Mouse (Mus musculus) CH12.LX (cell line): Measurements from ENCODE around the gene Kncn. TPM values are rescaled to one million over a fixed set of nuclear protein-coding genes. Genes with fewer than 3 reads are reported as not detected.
A peak's percentile ranks its signal among the peaks of the same experiment; 100 is the strongest.

Source experiments
- DNase-seq: peaks from one replicate; pipeline ENCODE4 v3.0.0-alpha.2; 2013; ENCODE audit errors: extremely low read depth
- H3K27ac ChIP-seq: 2 replicates; pipeline ENCODE4 v1.5.1; 2012; ENCODE audit warnings: low read depth, mild to moderate bottlenecking, control low read depth, moderate library complexity; ENCODE audit not compliant: insufficient read depth
- H3K27me3 ChIP-seq: replicated peaks from 2 replicates; pipeline ENCODE3; 2012; ENCODE audit warnings: inconsistent platforms
- H3K36me3 ChIP-seq, 2 experiments: replicated peaks in 1 of 2; 2 replicates each; pipeline versions ENCODE3 to v1.6.1; 2012; ENCODE audit warnings: inconsistent platforms in 1 of 2, low read length in 1 of 2, mild to moderate bottlenecking in 1 of 2, mixed read lengths in 1 of 2, moderate library complexity in 1 of 2; ENCODE audit not compliant: control insufficient read depth in 1 of 2, insufficient read depth in 1 of 2
- H3K4me1 ChIP-seq, 2 experiments: 2 replicates each; pipeline ENCODE4 v1.6.1; 2012; ENCODE audit warnings: inconsistent platforms in 1 of 2, moderate library complexity in 1 of 2; ENCODE audit not compliant: insufficient read depth in 2 of 2, control insufficient read depth in 1 of 2
- H3K4me2 ChIP-seq: 2 replicates; pipeline ENCODE4 v1.6.1; 2012; ENCODE audit warnings: low read depth, mild to moderate bottlenecking, control low read depth; ENCODE audit not compliant: poor library complexity, insufficient read depth, severe bottlenecking
- H3K4me3 ChIP-seq, 3 experiments: fragments of 150-350 bp in 1 of 3; sonication (generic) in 1 of 3; replicated peaks in 1 of 3; 2 replicates each; pipeline versions ENCODE3 to v1.5.1; 2011 to 2012; ENCODE audit warnings: low read depth in 2 of 3, low read length in 2 of 3, mild to moderate bottlenecking in 2 of 3, moderate library complexity in 2 of 3, control low read depth in 1 of 3, improper control_type of control experiment in 1 of 3, inconsistent platforms in 1 of 3, mixed read lengths in 1 of 3; ENCODE audit not compliant: poor library complexity in 1 of 3
- H3K79me2 ChIP-seq: replicated peaks from 2 replicates; pipeline ENCODE4 v1.6.1; 2012; ENCODE audit warnings: mild to moderate bottlenecking, moderate library complexity; ENCODE audit not compliant: control insufficient read depth, poor library complexity, insufficient read depth, severe bottlenecking; ENCODE audit errors: extremely low read depth
- H3K9ac ChIP-seq: 2 replicates; pipeline ENCODE4 v1.6.1; 2012; ENCODE audit warnings: low read depth, mild to moderate bottlenecking, control low read depth, moderate library complexity; ENCODE audit not compliant: insufficient read depth
- H3K9me3 ChIP-seq: replicated peaks from 2 replicates; pipeline ENCODE3; 2012; ENCODE audit warnings: low read length, inconsistent platforms, mixed read lengths
- CHD2 ChIP-seq: IDR thresholded peaks from 2 replicates; pipeline ENCODE4 v1.6.1; 2011; ENCODE audit warnings: low read length, improper control_type of control experiment
- E2F4 ChIP-seq: IDR thresholded peaks from 2 replicates; pipeline ENCODE4 v1.6.1; 2011; ENCODE audit warnings: low read depth, low read length, improper control_type of control experiment; ENCODE audit not compliant: insufficient replicate concordance
- ELF1 ChIP-seq: IDR thresholded peaks from 2 replicates; pipeline ENCODE4 v1.6.1; 2014; ENCODE audit warnings: low read depth, mild to moderate bottlenecking, inconsistent platforms, low read length, improper control_type of control experiment
- EP300 ChIP-seq: IDR thresholded peaks from 2 replicates; pipeline ENCODE4 v1.6.1; 2011; ENCODE audit warnings: low read length, improper control_type of control experiment
- ETS1 ChIP-seq: conservative IDR thresholded peaks from 2 replicates; pipeline ENCODE4 v1.6.1; 2012; ENCODE audit warnings: low read depth, mild to moderate bottlenecking, inconsistent platforms, low read length, improper control_type of control experiment, moderate library complexity
- JUN ChIP-seq: IDR thresholded peaks from 2 replicates; pipeline ENCODE4 v1.6.1; 2011; ENCODE audit warnings: low read depth, mild to moderate bottlenecking, low read length, improper control_type of control experiment, moderate library complexity; ENCODE audit not compliant: insufficient read depth
- JUND ChIP-seq: conservative IDR thresholded peaks from 2 replicates; pipeline ENCODE4 v1.6.1; 2011; ENCODE audit warnings: low read depth, low read length, improper control_type of control experiment
- KAT2A ChIP-seq: IDR thresholded peaks from 2 replicates; pipeline ENCODE4 v1.6.1; 2012; ENCODE audit warnings: low read length, improper control_type of control experiment, inconsistent platforms; ENCODE audit not compliant: insufficient replicate concordance
- MAFK ChIP-seq: IDR thresholded peaks from 2 replicates; pipeline ENCODE4 v1.6.1; 2011; ENCODE audit warnings: low read length, improper control_type of control experiment; ENCODE audit not compliant: insufficient replicate concordance
- MAX ChIP-seq: IDR thresholded peaks from 2 replicates; pipeline ENCODE4 v1.6.1; 2011; ENCODE audit warnings: low read length, improper control_type of control experiment
- MEF2A ChIP-seq: IDR thresholded peaks from 2 replicates; pipeline ENCODE4 v1.6.1; 2014; ENCODE audit warnings: low read depth, mild to moderate bottlenecking, inconsistent platforms, low read length, improper control_type of control experiment, borderline replicate concordance
- MXI1 ChIP-seq: IDR thresholded peaks from 2 replicates; pipeline ENCODE4 v1.6.1; 2011; ENCODE audit warnings: mild to moderate bottlenecking, low read depth, low read length, improper control_type of control experiment
- MYC ChIP-seq: IDR thresholded peaks from 2 replicates; pipeline ENCODE4 v1.6.1; 2011; ENCODE audit warnings: low read depth, mild to moderate bottlenecking, improper control_type of control experiment, low read length
- NELFE ChIP-seq: IDR thresholded peaks from 2 replicates; pipeline ENCODE4 v1.6.1; 2011; ENCODE audit warnings: low read depth, low read length, improper control_type of control experiment
- NRF1 ChIP-seq: IDR thresholded peaks from 2 replicates; pipeline ENCODE4 v1.6.1; 2014; ENCODE audit warnings: low read depth, mild to moderate bottlenecking, inconsistent platforms, low read length, improper control_type of control experiment, moderate library complexity
- POLR2A ChIP-seq: IDR thresholded peaks from 2 replicates; pipeline ENCODE4 v1.6.1; 2011; ENCODE audit warnings: low read depth, mild to moderate bottlenecking, improper control_type of control experiment, low read length
- POLR2AphosphoS2 ChIP-seq: IDR thresholded peaks from 2 replicates; pipeline ENCODE4 v1.6.1; 2011; ENCODE audit warnings: low read depth, low read length, improper control_type of control experiment
- RAD21 ChIP-seq: IDR thresholded peaks from 2 replicates; pipeline ENCODE4 v1.6.1; 2011; ENCODE audit warnings: low read depth, mild to moderate bottlenecking, low read length, improper control_type of control experiment, moderate library complexity
- UBTF ChIP-seq: IDR thresholded peaks from 2 replicates; pipeline ENCODE4 v1.6.1; 2012; ENCODE audit warnings: low read depth, mild to moderate bottlenecking, inconsistent platforms, low read length, improper control_type of control experiment, moderate library complexity
- USF2 ChIP-seq: conservative IDR thresholded peaks from 2 replicates; pipeline ENCODE4 v1.6.1; 2011; ENCODE audit warnings: low read depth, low read length, improper control_type of control experiment
- ZKSCAN1 ChIP-seq: IDR thresholded peaks from 2 replicates; pipeline ENCODE4 v1.6.1; 2012; ENCODE audit warnings: low read depth, inconsistent platforms, low read length, improper control_type of control experiment, borderline replicate concordance
- dilution Hi-C: fragments of 300-500 bp; cut with MboI; formaldehyde crosslinking; loops from 2 replicates; pipeline ENCODE4 v1.14.3; 2020; ENCODE audit warnings: low sequenced_read_pairs; ENCODE audit not compliant: extremely low pct_unique_long_range_greater_than_20kb, extremely low pct_ligation_motif_present
- in situ Hi-C: fragments of 300-500 bp; cut with MboI; formaldehyde crosslinking; loops from 3 replicates; pipeline ENCODE4 v1.14.3; 2019; ENCODE audit warnings: low sequenced_read_pairs, low pct_ligation_motif_present, low pct_unique_long_range_greater_than_20kb, mixed read lengths
- polyA plus RNA-seq: library from polyadenylated mRNA; unstranded; fragments of >175 nt; gene quantifications from 2 replicates; pipeline ENCODE4 v1.2.1, GENCODE M21; 2012; ENCODE audit warnings: low read depth; ENCODE audit not compliant: insufficient read length
- total RNA-seq, 2 experiments: library from RNA; depleted of rRNA; stranded (reverse); fragments of 300-350 nt in 1 of 2; fragments of >200 nt in 1 of 2; gene quantifications; 2 replicates each; pipeline ENCODE4 v1.2.3; 2012 to 2014

The Kncn gene
- total and polyA plus RNA-seq, 3 experiments, result not detected

GRCm38 (mm10) chr4:115838696-115839641 is 45.2 kb upstream of the Kncn start, which contains the start of gene Mknk1 (continued):
- no peak for TF ChIP-seq JUN
- TF ChIP-seq MEF2A, result no peak
- 0 out of 2 replicates have a peak, but pooled peaks have one; percentile 55 for TF ChIP-seq CHD2
- TF ChIP-seq UBTF, result no peak
- no peak for TF ChIP-seq ETS1
- TF ChIP-seq POLR2A, result peak; percentile 84
- TF ChIP-seq MYC, result peak; percentile 87; the same call in 1 of the 2 replicates
- peak; percentile 54; the same call in 1 of the 2 replicates for TF ChIP-seq USF2
- peak; percentile 93 for TF ChIP-seq ELF1
- no peak for TF ChIP-seq MAFK

GRCm38 (mm10) chr4:115839956-115840355 is 44.2 kb upstream of the Kncn start:
- no peak overlapping the region for H3K27ac ChIP-seq
- dilution Hi-C loops, result no loop called here
- H3K36me3 ChIP-seq, result peaks cover 13 to 55% of the 10 kb centered on the region in 2 experiments
- in situ Hi-C loops, result loop anchor here (10.0 kb wide), 1 partner anchor 55 kb away; the partner anchor contains the start of genes Atpaf1 and Tex38
- H3K4me1 ChIP-seq, result peaks cover 12 to 26% of the 10 kb centered on the region in 2 experiments
- DNase-seq, result no peak
- H3K4me2 ChIP-seq, result peak overlapping the region; percentile 91
- peaks cover 11% of the 10 kb centered on the region for H3K79me2 ChIP-seq
- H3K9ac ChIP-seq, result peak overlapping the region; percentile 76
- TF ChIP-seq ZKSCAN1, result no peak
- TF ChIP-seq NELFE, result no peak
- no peak for TF ChIP-seq EP300
- TF ChIP-seq E2F4, result no peak
- no peak for TF ChIP-seq NRF1
- no peak for TF ChIP-seq POLR2AphosphoS2
- no peak for TF ChIP-seq MXI1
- TF ChIP-seq MAX, result no peak
- TF ChIP-seq RAD21, result no peak
- no peak for TF ChIP-seq CHD2
- TF ChIP-seq USF2, result no peak
- TF ChIP-seq KAT2A, result no peak
- no peak for TF ChIP-seq UBTF
- TF ChIP-seq JUND, result no peak
- peak overlapping the region; percentile 74 to 85 (median 80) for H3K4me3 ChIP-seq
- no peaks in the 10 kb centered on the region for H3K27me3 ChIP-seq
- no peaks in the 10 kb centered on the region for H3K9me3 ChIP-seq
